Mouse (Mus musculus) lung, embryonic 15.5 days (tissue): ENCODE data around the gene Mitf. TPM values are rescaled to one million over a fixed set of nuclear protein-coding genes. Genes with fewer than 3 reads are reported as not detected.

Experiments used
- polyA plus RNA-seq: library from polyadenylated mRNA; unstranded; fragments of >200 nt; fragmentation: Nextera tagmentation; extraction: Ambion mirVana; gene quantifications from 2 replicates; pipeline ENCODE4 v1.2.1, GENCODE M21; 2015

Gene Mitf
- polyA plus RNA-seq, 1 experiment from 2014 or later, result 1.9 TPM

Other genes with a start within 250 kb of the Mitf start
- 14.5 and 15.7 TPM in 2 replicates for gene Frmd4b, start 189.5 kb upstream of the Mitf start, polyA plus RNA-seq